Mouse (Mus musculus) midbrain, embryonic 16.5 days (tissue): ENCODE measurements around the gene Gm8020. TPM values are rescaled to one million over a fixed set of nuclear protein-coding genes. Genes with fewer than 3 reads are reported as not detected.
A peak's percentile ranks its signal among the peaks of the same experiment; 100 is the strongest.
"Not testable (repeated sequence)": the region's sequence is repeated elsewhere in the genome, so short reads cannot be mapped to it uniquely, and the experiment has no call there.

ENCODE experiments used
- ATAC-seq: fragments of 200-750 bp; cut with Nextera tagmentation; 2 replicates; pipeline ENCODE4 v1.8.0; 2017; ENCODE audit warnings: moderate TSS enrichment
- H3K27ac ChIP-seq: fragments of 300-500 bp; sonication (generic); 2 replicates; pipeline ENCODE4 v1.5.1; 2014; ENCODE audit warnings: mild to moderate bottlenecking, low read length, mixed read lengths
- H3K27me3 ChIP-seq: fragments of 300-500 bp; sonication (generic); 2 replicates; pipeline ENCODE4 v1.6.1; 2014; ENCODE audit warnings: low read depth, low read length, mixed read lengths; ENCODE audit not compliant: control insufficient read depth, insufficient read depth
- H3K36me3 ChIP-seq: fragments of 300-500 bp; sonication (generic); 2 replicates; pipeline ENCODE4 v1.6.1; 2014; ENCODE audit warnings: mild to moderate bottlenecking, low read length, moderate library complexity, mixed read lengths; ENCODE audit not compliant: control insufficient read depth, insufficient read depth
- H3K4me1 ChIP-seq: fragments of 300-500 bp; sonication (generic); 2 replicates; pipeline ENCODE4 v1.6.1; 2014; ENCODE audit warnings: mild to moderate bottlenecking, low read length, mixed read lengths; ENCODE audit not compliant: control insufficient read depth, insufficient read depth
- H3K4me2 ChIP-seq: fragments of 300-500 bp; sonication (generic); 2 replicates; pipeline ENCODE4 v1.6.1; 2014; ENCODE audit warnings: mild to moderate bottlenecking, low read length, mixed read lengths
- H3K4me3 ChIP-seq: fragments of 300-500 bp; sonication (generic); 2 replicates; pipeline ENCODE4 v1.5.1; 2014; ENCODE audit warnings: low read depth, mild to moderate bottlenecking, low read length, moderate library complexity, mixed read lengths
- H3K9ac ChIP-seq: fragments of 300-500 bp; sonication (generic); 2 replicates; pipeline ENCODE4 v1.6.1; 2014; ENCODE audit warnings: low read depth, low read length, mixed read lengths
- H3K9me3 ChIP-seq: fragments of 300-500 bp; sonication (generic); replicated peaks from 2 replicates; pipeline ENCODE4 v1.6.1; 2014; ENCODE audit warnings: mild to moderate bottlenecking, low read length, mixed read lengths; ENCODE audit not compliant: control insufficient read depth, poor library complexity, severe bottlenecking
- WGBS: fragments of 180-500 bp; shearing (Covaris S2); extraction: QIAGEN DNeasy Blood & Tissue Kit; methylation state at CpG from one replicate; pipeline ENCODE4 v1.1.7; 2014; 5-methylcytosine and 5-hydroxymethylcytosine counted together
- polyA plus RNA-seq: library from polyadenylated mRNA; unstranded; fragments of >200 nt; fragmentation: Nextera tagmentation; extraction: Ambion mirVana; gene quantifications from 2 replicates; pipeline ENCODE4 v1.2.1, GENCODE M21; 2015

Gm8020 gene
- not detected in 2 replicates for polyA plus RNA-seq

DNA sequence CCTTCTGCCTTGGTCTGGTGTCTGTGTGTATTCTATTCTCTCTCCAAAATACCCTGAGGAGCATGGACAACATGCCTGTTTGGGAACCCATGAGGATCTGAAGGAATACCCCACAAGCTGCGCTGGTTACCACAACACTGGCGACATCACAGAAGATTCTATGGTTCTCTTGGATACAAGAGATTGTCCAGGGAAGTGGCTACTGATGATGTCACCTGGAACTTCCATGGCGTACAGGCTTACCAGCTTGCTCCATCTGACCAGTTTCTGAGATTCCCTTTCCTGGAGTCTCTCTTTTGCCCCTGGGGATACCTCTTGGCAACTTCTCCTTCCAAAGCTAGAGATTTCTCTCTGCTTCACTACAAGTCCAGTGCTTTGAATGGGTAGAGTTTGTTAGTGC is at the start of gene Gm8020:
TSS of gene Gm8020 (minus strand) at position 101 of the 400 bp plus-strand sequence.
- not testable (repeated sequence) for H3K27ac ChIP-seq, H3K4me2 ChIP-seq, H3K27me3 ChIP-seq, ATAC-seq, H3K36me3 ChIP-seq, H3K4me3 ChIP-seq, H3K9ac ChIP-seq, H3K9me3 ChIP-seq, H3K4me1 ChIP-seq
- 92% methylated on average over 2 of the region's 3 CpGs for WGBS

DNA sequence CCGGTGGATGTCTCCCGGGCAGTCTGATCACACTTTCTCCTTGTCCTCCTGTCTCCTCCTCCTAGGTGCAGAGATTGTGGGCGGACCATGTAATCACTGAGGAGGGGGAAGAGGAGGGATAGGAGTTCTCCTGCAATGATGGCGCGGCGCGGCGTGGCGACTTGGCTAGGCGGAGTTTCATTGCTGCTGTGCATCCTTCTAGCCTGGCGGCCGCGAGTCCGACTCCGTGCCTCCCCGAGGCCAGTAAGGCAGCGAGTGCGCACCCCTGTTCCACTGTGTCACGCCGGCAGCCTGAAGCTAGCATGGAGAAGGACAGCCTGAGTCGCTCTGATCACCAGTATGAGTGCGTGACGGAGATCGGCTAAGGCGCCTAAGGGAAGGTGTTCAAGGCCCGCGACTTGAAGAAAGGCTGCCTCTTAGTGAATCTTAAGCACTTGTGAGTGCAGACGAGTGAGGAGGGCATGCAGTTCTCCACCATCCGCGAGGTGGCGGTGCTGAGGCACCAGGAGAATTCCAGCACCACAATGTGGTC is 41.1 kb upstream of the Gm8020 start:
- not testable (repeated sequence) for H3K4me1 ChIP-seq, H3K4me3 ChIP-seq, H3K4me2 ChIP-seq, H3K27me3 ChIP-seq, H3K9me3 ChIP-seq, H3K9ac ChIP-seq, H3K36me3 ChIP-seq, H3K27ac ChIP-seq
- peak; percentile 82 for ATAC-seq
- WGBS = 12% methylated on average over 19 of the region's 31 CpGs

DNA sequence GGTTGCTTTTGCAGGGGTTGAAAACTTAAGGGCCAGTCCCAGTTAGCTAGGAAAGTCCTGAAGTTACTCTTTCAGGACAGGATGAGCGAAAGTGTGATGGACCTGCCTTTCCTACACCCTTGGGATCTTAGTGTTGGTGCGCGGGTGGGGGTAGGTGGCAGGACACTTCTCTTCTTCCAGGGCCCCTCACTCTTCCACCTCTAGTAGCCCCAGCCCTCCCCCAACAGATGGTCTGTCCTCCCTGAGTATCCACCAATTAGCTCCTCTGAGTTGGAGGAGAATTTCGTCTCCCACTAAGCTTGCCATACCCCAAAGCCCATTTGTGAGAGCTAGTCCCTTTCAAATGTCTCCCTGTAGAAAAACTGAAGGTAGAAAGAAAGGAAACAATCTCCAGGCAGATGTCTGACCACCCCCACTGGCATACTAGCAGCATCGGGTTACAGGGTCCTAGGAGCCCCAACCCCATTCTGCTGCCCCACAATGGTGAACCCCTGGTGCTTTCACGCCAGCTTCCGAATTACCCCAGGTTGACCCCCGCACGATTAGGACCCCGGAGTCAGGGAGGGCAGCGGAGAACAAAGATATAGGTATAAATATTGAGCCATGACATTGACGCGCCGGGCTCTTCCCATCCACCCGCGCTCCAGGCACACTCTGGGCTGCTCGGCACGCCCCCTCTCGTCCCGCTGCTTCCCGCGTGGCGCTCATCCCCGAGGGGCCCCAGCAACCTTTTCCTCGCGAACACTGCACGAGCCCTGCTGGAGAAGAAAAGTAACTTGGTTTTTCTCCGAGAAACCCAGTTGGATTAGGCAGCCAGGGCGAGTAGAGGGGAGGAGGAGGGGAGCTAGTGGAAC is 40.4 kb upstream of the Gm8020 start:
- H3K9ac ChIP-seq, H3K4me2 ChIP-seq, H3K9me3 ChIP-seq, H3K27ac ChIP-seq, H3K36me3 ChIP-seq, H3K27me3 ChIP-seq, H3K4me3 ChIP-seq, H3K4me1 ChIP-seq: not testable (repeated sequence)
- ATAC-seq = peak; percentile 85
- WGBS = 31% methylated on average over 15 of the region's 29 CpGs

DNA sequence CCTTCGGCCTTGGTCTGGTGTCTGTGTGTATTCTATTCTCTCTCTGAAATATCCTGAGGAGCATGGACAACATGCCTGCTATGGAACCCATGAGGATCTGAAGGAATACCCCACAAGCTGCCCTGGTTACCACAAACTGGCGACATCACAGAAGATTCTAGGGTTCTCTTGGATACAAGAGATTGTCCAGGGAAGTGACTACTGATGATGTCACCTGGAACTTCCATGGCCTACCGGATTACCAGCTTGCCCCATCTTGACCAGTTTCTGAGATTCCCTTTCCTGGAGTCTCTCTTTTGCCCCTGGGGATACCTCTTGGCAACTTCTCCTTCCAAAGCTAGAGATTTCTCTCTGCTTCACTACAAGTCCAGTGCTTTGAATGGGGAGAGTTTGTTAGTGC is 22.0 kb upstream of the Gm8020 start, which contains the start of gene Gm8024:
TSS of gene Gm8024 (minus strand) at position 101 of the 400 bp plus-strand sequence.
- not testable (repeated sequence) for H3K4me1 ChIP-seq, H3K4me3 ChIP-seq, H3K27me3 ChIP-seq, H3K36me3 ChIP-seq, ATAC-seq, H3K9me3 ChIP-seq, H3K9ac ChIP-seq, H3K4me2 ChIP-seq, H3K27ac ChIP-seq
- WGBS = 100% methylated on average over 1 of the region's 3 CpGs

- H3K27me3 ChIP-seq, H3K36me3 ChIP-seq, H3K4me3 ChIP-seq, H3K9me3 ChIP-seq, H3K4me1 ChIP-seq, H3K27ac ChIP-seq, ATAC-seq, H3K4me2 ChIP-seq, H3K9ac ChIP-seq: not testable (repeated sequence)
- WGBS = 61% methylated on average over 2 of the region's 2 CpGs
Observed at GRCm38 (mm10) chr14:42463581-42463980, 38.6 kb downstream of the Gm8020 start, which contains the start of gene Gm8011. Gene Gm8011 (plus strand): TSS chr14:42463881.

Other genes with a start within 250 kb of the Gm8020 start
- gene Gm17026, start 242.3 kb downstream of the Gm8020 start, polyA plus RNA-seq = not detected in 2 replicates
- gene Gm9611, start 205.0 kb downstream of the Gm8020 start, polyA plus RNA-seq = not detected in 2 replicates
- not detected in 2 replicates for gene Gm7995, start 192.1 kb downstream of the Gm8020 start, polyA plus RNA-seq
- not detected in 2 replicates for gene Gm8005, start 62.7 kb downstream of the Gm8020 start, polyA plus RNA-seq
- gene Gm8011, start 38.5 kb downstream of the Gm8020 start, polyA plus RNA-seq = not detected in 2 replicates
- not detected in 2 replicates for gene Gm8024, start 21.9 kb upstream of the Gm8020 start, polyA plus RNA-seq
- gene Gm17124, start 97.5 kb upstream of the Gm8020 start, polyA plus RNA-seq = not detected in 2 replicates
- not detected in 2 replicates for gene Gm3633, start 139.6 kb upstream of the Gm8020 start, polyA plus RNA-seq
- gene Gm10378, start 153.6 kb upstream of the Gm8020 start, polyA plus RNA-seq = not detected in 2 replicates